Mouse (Mus musculus) testis, adult 2 months (tissue): ENCODE results near the gene Dnajc15. TPM values are rescaled to one million over a fixed set of nuclear protein-coding genes. Genes with fewer than 3 reads are reported as not detected.

Experiments used
- H3K27ac ChIP-seq: fragments of 200-500 bp; 2 replicates; pipeline ENCODE4 v1.5.1; 2012; ENCODE audit warnings: low read depth, low read length; ENCODE audit not compliant: control insufficient read depth, insufficient read depth
- H3K27me3 ChIP-seq: fragments of 200-500 bp; 2 replicates; pipeline ENCODE4 v1.6.1; 2012; ENCODE audit warnings: mild to moderate bottlenecking, low read length, moderate library complexity; ENCODE audit not compliant: control insufficient read depth, insufficient read depth
- H3K36me3 ChIP-seq: fragments of 200-500 bp; 2 replicates; pipeline ENCODE4 v1.6.1; 2012; ENCODE audit warnings: mild to moderate bottlenecking, low read length; ENCODE audit not compliant: control insufficient read depth, insufficient read depth
- H3K4me1 ChIP-seq: fragments of 200-500 bp; 2 replicates; pipeline ENCODE4 v1.6.1; 2012; ENCODE audit warnings: low read length; ENCODE audit not compliant: control insufficient read depth, insufficient read depth
- H3K4me3 ChIP-seq: fragments of 200-500 bp; 2 replicates; pipeline ENCODE4 v1.5.1; 2012; ENCODE audit warnings: low read depth, mild to moderate bottlenecking, low read length, moderate library complexity, mixed read lengths; ENCODE audit not compliant: control insufficient read depth
- CTCF ChIP-seq: fragments of 200-500 bp; IDR thresholded peaks from 2 replicates; pipeline ENCODE4 v1.5.1; 2012; ENCODE audit warnings: low read depth, mild to moderate bottlenecking, inconsistent platforms, low read length, moderate library complexity; ENCODE audit not compliant: control insufficient read depth, insufficient read depth, insufficient replicate concordance
- POLR2A ChIP-seq: fragments of 200-500 bp; IDR thresholded peaks from 2 replicates; pipeline ENCODE4 v1.6.1; 2012; ENCODE audit warnings: low read depth, mild to moderate bottlenecking, inconsistent platforms, low read length, moderate library complexity; ENCODE audit not compliant: control insufficient read depth
- polyA plus RNA-seq: library from polyadenylated mRNA; depleted of rRNA; stranded (reverse); fragments of >200 nt; gene quantifications from 2 replicates; pipeline ENCODE4 v1.2.3, GENCODE M21; 2012

Gene Dnajc15
- polyA plus RNA-seq, 1 experiment: 70.6 TPM

DNA sequence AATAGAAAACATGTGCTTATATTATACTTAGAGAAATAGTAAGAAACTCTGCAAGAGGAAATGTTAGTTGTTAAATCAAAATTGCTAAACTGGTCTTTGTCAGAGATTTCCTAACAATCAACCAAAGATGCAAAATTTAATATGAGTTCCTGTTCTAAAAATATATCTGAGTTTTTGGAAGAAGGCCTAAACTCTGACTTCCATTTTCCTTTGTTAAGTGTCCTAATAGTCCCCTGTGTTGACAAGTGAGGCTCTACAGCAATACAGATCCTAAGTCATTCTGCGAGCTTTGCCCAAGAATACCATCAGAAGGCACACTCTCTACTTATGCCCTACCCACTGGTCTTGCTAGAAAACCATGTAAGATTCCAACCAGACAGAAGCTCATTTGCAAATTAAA is 21.0 kb downstream of the Dnajc15 start:
- no peaks in the 10 kb centered on the region; the same call in 1 of the 2 replicates for H3K36me3 ChIP-seq
- no peak for TF ChIP-seq CTCF
- TF ChIP-seq POLR2A: no peak
- H3K4me1 ChIP-seq: no peaks in the 10 kb centered on the region
- no peak overlapping the region for H3K27ac ChIP-seq
- no peak overlapping the region for H3K4me3 ChIP-seq
- H3K27me3 ChIP-seq: no peaks in the 10 kb centered on the region

DNA sequence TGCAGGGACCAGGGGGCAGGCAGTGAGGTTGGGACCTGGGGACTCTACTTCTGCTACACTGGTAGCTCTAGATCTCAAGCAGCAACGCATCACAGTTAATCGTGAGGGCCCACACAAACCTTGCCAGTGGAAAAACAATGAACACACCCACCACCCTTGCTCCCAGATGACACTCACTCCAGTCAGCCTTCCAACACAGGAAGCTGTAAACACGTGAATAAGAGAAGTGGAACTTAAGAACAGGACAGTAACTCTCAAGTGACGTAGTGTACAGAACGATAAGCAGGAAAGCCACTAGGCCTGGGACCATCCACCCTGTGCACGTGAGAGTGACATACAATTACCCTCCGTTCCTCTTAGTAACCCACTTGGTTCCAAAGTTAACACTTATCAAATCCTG is 25.1 kb downstream of the Dnajc15 start:
- no peak overlapping the region for H3K27ac ChIP-seq
- TF ChIP-seq POLR2A: no peak
- no peak for TF ChIP-seq CTCF
- H3K27me3 ChIP-seq: no peaks in the 10 kb centered on the region
- H3K4me3 ChIP-seq: no peak overlapping the region
- H3K36me3 ChIP-seq: no peaks in the 10 kb centered on the region; the same call in none of the 2 replicates
- no peaks in the 10 kb centered on the region for H3K4me1 ChIP-seq

DNA sequence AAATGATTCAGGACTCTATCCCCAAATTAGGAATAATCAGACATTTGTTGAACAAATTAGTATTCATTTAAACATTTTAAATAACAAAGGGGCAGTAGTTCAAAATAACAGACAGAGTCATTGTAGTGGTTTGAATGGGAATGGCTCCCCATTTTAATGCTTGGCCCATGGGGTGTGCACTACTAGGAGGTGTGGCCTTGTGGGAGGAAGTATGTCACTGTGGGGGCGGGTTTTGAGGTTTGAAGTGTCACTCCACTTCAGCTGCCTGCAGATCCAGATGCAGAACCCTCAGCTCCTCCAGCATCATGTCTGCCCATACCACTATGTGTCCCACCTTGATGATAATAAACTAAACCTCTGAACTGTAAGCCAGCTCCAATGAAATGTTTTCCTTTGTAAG is 26.6 kb downstream of the Dnajc15 start:
- H3K27me3 ChIP-seq: no peaks in the 10 kb centered on the region
- TF ChIP-seq POLR2A (no peak), CTCF (no peak)
- H3K36me3 ChIP-seq: no peaks in the 10 kb centered on the region; the same call in none of the 2 replicates
- H3K4me1 ChIP-seq: no peaks in the 10 kb centered on the region
- no peak overlapping the region for H3K4me3 ChIP-seq
- H3K27ac ChIP-seq: no peak overlapping the region

DNA sequence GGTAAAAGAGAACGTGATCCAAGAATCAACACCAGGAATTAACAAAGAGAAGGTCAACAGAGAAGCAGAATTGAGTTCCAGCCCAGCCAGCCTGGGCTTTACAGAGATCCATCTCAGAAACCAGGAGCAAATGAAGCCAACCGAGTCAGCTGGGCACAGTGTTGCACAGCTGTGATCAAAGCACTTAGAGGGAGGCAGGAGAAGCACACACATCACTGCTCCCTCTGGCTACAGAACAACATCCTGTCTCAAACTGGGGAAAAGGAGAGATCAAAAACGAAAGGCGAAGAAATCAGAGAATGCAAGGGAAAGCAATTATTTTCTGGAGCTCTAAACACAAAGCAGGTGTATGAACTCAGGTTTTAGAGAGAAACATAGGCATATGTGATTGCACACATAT is 28.7 kb downstream of the Dnajc15 start:
- no peaks in the 10 kb centered on the region for H3K4me1 ChIP-seq
- no peak overlapping the region for H3K4me3 ChIP-seq
- TF ChIP-seq CTCF (no peak), POLR2A (no peak)
- no peaks in the 10 kb centered on the region for H3K27me3 ChIP-seq
- no peak overlapping the region for H3K27ac ChIP-seq
- no peaks in the 10 kb centered on the region; the same call in none of the 2 replicates for H3K36me3 ChIP-seq

DNA sequence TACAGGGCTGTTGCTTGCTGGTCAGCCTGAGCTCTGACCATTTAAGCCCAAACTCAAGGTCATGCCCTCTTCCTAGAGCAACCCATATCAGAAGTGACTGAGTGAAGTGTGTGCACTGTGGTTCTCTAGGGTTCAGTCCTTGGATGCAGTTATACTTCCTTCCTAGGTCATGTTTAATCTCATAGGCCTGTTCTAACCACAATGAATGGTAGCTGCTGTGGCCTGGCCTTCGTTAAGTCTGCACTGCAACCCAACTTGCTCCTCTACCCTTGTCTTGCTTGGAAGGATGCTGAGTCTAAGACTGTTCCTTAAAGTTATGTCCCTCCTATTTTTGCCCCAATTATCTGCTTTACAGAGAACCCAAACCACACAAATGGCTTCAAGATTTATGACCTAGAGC is 29.4 kb downstream of the Dnajc15 start:
- H3K27ac ChIP-seq: no peak overlapping the region
- no peak overlapping the region for H3K4me3 ChIP-seq
- H3K27me3 ChIP-seq: no peaks in the 10 kb centered on the region
- no peak for TF ChIP-seq POLR2A
- no peak for TF ChIP-seq CTCF
- no peaks in the 10 kb centered on the region for H3K4me1 ChIP-seq
- no peaks in the 10 kb centered on the region; the same call in none of the 2 replicates for H3K36me3 ChIP-seq

DNA sequence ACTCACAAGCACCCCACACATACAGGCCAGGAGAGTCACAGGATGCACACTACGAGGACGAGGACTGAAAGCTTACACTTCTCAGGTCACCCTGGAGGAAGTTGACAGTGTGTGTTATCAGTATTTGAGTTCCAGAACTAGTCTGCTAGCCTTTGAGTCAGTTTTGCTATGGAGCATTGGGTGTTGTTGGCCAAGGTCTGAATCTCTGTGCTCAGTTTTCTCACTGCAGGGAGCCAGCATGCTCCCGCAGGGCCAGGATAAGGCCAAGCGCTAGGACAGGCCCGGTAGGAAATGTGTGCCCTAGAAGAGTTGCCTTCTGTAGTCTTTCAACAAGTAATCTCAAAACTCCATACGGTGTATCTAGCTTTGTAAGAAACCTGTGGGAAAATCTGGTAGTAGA is 34.4 kb downstream of the Dnajc15 start:
- no peak overlapping the region for H3K27ac ChIP-seq
- no peaks in the 10 kb centered on the region for H3K27me3 ChIP-seq

DNA sequence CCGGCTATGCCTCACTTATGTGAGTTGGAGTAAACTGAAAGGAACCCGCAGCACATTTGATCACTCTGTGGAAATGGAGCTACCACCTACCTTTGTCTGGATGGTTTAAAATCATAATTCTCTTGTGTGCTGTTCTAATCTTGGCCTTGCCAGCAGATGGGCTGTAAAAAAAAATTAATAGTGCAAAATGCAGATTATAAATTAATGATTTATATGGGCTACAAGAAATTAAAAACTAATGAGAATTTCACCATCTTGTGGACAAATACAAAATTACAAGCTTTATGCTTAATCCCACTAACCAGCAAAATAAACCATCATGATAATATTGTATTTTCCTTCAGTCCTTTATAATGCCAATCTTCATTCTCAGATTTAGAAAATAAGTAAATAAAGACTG is 34.8 kb downstream of the Dnajc15 start:
- no peak overlapping the region for H3K27ac ChIP-seq
- H3K4me1 ChIP-seq: no peaks in the 10 kb centered on the region
- no peak for TF ChIP-seq CTCF
- no peaks in the 10 kb centered on the region; the same call in 1 of the 2 replicates for H3K36me3 ChIP-seq
- no peaks in the 10 kb centered on the region for H3K27me3 ChIP-seq
- no peak overlapping the region for H3K4me3 ChIP-seq

More for the DNA sequence above, 34.4 kb downstream of the Dnajc15 start:
- no peaks in the 10 kb centered on the region; the same call in 1 of the 2 replicates for H3K36me3 ChIP-seq
- H3K4me3 ChIP-seq: no peak overlapping the region
- H3K4me1 ChIP-seq: no peaks in the 10 kb centered on the region
- TF ChIP-seq CTCF: no peak
- no peak for TF ChIP-seq POLR2A

DNA sequence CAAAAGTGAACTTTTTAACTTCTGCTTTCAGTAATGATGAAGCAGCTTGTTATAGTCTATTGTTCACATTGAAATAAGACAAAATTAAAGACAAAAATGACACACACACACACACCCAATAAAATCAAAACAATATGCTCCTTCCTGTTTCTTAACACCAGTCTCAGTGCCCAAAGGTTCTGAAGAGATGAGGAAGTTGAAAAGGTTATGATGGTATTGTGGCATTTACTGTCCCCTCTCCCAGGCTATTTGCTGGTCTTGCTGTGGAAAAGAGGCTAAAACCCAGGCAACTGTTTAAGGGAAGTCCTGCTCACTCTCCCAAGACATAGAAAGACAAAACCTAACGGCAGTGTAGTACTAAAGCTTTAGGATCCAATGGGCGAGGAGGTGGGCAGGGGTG is 38.1 kb downstream of the Dnajc15 start:
- H3K4me3 ChIP-seq: no peak overlapping the region
- H3K4me1 ChIP-seq: no peaks in the 10 kb centered on the region
- no peak overlapping the region for H3K27ac ChIP-seq
- no peak for TF ChIP-seq CTCF
- TF ChIP-seq POLR2A: no peak
- no peaks in the 10 kb centered on the region for H3K36me3 ChIP-seq
- no peaks in the 10 kb centered on the region for H3K27me3 ChIP-seq
